Mouse (Mus musculus) urinary bladder, postnatal 14 days (tissue): ENCODE results near the gene Zbtb20.
A peak's percentile ranks its signal among the peaks of the same experiment; 100 is the strongest.

Experiments
- DNase-seq: peaks from one replicate; pipeline ENCODE4 v3.0.0; 2021; ENCODE audit warnings: low spot score

The Zbtb20 gene

GRCm38 (mm10) chr16:43363316-43363715 lies 487.6 kb downstream of the Zbtb20 start:
- no peak for DNase-seq

DNA sequence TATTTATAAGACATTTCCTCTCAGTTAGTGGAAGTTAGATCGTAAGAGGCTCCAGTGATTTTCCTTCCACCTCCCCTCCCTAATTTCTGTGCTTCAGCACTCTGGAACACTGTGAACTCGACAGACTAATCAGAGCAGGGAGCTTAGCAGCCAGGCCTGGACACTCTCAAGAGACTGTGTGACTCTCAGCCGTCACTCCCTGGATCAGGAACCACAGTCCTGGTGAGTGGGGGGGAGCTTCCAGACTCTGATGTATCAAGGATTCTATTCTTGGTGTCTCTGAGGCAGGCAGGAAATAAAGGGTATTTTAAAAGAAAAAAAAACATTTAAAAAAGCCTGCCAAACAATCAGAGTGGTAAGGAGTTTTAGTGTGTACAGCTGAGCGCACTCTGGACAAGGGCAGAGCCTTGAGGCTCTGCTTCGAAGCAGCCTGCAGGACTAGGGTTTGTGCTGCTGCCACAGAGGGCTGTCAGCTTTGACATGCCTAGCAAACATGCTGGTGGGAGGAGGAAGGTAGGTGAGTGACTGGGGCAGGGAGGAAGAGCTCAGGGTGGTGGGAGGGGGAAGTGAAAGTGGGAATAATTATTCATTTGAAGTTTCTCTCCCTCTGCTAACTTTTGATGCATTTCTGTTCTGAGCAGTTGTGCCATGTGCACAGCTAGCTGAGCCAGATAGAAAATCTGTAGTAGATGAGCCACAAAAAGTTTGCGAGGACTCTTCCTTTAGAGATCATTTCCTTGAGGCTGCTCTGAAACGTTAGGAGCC lies 488.3 kb downstream of the Zbtb20 start:
- peak; percentile 56 for DNase-seq

DNA sequence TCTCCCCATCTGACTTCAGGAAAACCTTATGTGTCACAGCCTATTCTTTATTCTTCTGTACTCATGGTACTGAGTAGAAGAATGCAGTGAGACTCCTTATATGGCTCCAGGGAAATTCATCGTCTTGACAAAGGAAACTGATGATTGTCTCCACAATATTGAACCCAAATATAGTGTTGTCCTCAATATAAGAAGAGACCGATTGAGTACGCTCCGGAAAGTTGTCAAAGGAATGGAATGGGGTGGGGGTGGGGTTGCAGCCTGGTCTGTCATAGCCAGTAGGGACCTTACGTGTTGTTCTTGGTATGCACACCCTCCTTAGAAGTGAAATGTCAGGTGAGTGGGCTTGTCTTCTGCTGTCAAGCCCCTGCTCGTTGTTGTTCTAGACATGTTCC lies 488.8 kb downstream of the Zbtb20 start:
- no peak for DNase-seq

DNA sequence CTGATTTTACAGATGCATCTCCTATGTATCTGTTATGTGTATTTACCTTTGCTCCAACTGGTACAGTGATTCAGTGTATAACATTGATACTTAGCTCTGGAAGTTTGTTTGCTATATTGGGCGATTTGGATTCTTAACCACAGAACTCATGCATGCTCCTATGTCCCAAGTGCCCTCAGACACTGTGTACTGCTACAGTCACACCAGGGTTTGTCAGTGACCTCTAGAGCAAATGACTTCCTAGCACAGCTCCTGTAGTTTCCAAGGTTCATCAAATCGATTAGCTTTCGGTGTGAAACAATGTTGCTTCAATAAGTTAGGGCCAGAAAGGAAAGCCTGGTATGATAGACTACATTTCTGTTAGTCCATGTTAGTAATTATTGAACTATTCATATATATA lies 489.6 kb downstream of the Zbtb20 start:
- DNase-seq, result no peak

DNA sequence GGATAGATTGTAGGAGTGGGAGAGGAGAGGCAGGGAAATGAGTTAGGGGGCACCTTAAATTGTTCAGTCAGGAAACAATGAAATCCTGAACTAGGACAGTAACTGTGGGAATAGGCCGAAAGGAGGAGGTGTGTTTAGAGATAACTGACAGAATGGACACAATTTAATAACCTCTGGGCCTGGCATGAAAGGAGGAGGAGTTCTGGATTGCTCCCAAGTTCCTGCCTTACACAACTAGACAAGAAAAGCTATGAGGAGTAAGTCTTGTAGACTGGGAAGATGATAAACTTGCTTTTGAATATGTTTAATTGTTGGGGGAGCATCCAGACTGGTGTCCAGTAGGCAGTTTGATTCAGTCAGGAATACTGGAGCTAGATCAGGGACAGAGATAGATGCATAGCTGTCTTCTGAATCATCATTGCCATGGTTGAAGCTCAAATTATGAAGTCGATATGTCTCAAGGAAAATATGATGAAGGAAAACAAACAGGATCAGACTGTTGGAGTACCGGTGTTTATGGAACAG lies 494.9 kb downstream of the Zbtb20 start:
- DNase-seq, result no peak

GRCm38 (mm10) chr16:43376782-43377181 lies 501.1 kb downstream of the Zbtb20 start:
- no peak for DNase-seq

GRCm38 (mm10) chr16:43379351-43380325 lies 504.0 kb downstream of the Zbtb20 start:
- no peak for DNase-seq

- no peak for DNase-seq
Measured at GRCm38 (mm10) chr16:43381183-43381582, 505.5 kb downstream of the Zbtb20 start.

DNA sequence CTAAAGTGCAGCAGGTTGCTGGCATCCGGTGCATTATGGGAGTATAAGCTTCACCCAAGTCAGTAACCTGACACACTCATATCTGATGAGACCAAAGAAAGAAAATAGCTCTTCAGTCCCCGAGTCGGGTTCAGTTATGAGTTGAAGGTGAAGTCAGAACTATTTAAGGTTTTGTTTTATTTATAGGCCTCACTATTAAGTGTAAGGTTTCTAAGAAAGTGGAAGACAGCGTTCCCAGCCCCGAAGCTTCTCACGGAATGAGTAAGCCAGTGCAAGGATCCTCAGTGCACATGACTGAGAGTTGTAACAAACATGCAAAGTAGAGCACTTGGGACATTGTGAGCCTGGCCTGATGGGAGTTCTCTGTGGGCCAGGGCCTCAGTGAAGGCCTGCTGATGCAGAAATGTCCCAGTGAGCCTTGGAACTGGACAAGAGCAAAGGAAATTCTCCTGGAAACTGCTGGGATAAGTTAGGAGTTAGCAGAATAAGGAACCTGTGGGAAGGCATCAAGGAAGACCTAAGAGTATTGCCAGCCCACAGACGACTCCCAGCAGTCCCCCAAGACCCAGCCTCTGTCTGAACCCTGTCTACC lies 507.6 kb downstream of the Zbtb20 start:
- DNase-seq, result no peak

DNA sequence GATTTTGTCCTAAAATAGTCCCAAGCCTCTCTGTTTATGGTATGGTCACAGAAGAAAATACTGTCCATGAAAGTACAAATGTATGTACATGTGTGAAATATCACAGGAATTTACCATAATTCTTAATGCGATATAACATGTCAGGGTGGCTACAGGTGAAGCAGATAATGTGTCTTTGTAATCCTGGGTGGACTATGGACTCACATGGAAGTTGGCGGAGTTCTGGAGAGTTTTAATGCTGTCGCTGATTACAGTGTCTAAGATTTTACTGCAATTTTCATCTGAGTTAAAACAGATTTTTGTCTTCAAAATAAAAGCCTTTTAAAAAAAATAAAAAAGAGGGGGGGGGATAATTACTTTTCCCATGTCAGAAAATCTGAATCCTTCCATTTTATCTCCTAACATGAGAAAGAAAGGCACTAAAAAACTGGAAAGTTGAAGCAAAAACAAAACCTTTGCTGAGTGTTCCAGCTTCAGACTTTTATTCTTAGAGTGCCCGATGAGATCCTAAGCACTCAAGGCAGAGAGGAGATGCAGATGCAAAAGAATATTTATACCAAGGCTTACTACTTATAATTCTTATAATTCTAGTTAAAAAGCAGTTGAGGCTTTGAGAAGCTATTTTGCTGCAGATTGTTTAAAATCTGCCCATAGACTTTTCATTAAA lies 509.4 kb downstream of the Zbtb20 start:
- DNase-seq, result no peak

- DNase-seq, result no peak
Measured at GRCm38 (mm10) chr16:43385620-43386210, 510.0 kb downstream of the Zbtb20 start.

GRCm38 (mm10) chr16:43386426-43386825 lies 510.7 kb downstream of the Zbtb20 start:
- DNase-seq, result no peak

DNA sequence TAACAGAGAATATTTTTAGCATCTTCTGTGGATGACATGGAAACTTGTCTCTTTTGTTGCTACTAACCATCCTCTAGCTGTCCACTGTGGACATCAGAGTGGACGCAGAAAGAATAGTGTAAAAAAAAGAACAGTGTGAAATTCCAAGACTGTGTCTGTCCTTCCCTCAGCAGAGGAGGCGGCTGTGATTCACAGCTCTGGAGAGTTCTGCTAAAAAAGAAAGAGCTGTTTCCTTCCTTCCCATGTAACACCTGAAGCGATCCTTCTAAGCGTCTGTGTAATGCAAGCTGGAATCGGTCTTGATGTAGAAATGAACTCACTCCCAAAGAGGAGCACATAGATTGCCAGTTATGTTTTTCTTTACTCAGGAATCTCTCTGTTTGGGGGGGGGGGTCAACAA lies 512.7 kb downstream of the Zbtb20 start:
- no peak for DNase-seq

DNA sequence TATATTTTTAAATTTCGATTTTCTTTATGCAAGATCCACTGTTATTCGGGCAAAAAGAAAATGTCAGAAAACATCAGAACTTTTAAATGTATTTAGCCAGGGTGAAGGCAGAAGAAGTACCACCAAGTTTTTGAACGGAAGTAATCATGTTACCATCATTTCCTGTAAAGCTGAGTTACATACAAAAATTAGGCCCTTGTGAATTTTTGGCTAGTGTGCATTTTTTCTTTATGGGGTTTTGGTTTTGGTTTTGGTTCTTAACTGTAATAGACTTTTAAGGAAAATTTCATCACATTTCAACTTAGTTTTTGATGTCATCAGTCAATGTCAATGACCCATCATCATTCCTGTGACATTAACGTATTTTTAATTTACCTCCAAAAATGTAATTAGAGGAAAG lies 514.7 kb downstream of the Zbtb20 start:
- DNase-seq, result no peak

DNA sequence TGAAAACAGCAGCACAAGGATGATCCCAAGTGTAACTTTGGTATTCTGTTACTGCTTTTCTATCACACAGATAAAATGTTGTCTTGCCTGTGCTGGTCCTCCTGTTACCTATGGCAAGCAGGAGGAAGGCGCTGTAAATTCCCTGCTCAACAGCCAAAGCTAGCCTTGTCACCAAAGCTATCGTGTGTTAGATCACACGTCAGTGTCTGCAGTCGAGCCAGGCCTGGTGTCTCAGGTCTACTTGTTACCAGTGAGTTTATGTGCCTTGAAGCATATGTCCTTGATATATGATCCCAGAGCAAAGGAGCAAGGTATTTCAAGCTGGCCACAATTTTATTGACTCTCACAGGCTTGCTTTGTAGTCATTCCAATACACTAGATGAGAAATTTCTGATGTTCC lies 517.7 kb downstream of the Zbtb20 start:
- DNase-seq, result no peak

DNA sequence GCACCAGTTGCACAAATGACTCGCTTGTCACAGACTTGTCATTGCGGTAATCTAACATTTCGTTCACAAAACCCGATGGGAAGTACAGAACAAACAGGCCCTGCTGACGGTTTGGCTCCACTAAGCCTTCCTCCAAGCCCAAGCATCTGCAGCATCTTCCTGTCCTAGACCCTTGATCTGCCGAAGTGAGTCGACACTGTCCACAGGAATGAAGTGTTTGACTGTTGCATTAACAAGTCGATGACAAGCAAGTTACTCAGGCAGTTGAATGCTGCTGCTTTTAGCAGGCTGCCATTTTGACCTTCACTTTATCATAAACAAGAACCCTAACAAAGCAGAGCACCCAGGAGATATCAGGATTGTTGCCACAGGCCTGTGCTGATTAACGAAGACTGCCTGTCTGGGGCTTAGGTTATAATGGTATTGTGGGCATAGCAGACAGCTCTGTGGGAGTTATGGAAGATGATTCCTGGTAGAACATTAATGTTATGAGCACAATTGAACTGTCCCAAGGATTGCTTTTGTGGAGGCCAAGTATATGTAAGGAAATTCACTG lies 518.4 kb downstream of the Zbtb20 start:
- DNase-seq, result no peak

DNA sequence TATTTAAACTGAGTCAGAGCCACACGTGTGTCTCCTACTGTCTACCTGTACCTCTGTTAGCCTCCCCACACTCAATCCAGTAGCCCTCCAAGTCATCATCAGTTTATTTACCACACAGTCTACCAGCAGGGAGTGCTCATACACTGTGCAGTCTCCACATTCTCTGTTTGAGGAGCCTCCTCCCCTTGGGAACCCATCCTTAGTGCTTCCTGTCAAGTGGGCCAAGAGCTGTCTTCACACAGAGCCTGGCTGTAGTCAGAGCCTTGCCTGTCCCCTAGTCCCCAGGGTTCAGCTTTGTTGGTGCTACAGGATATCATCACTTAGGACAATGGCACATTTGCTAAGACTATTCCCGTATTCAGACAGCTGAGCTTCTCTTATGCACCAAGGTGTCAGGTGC lies 519.1 kb downstream of the Zbtb20 start:
- no peak for DNase-seq

GRCm38 (mm10) chr16:43396849-43397628 lies 521.4 kb downstream of the Zbtb20 start:
- DNase-seq, result no peak

DNA sequence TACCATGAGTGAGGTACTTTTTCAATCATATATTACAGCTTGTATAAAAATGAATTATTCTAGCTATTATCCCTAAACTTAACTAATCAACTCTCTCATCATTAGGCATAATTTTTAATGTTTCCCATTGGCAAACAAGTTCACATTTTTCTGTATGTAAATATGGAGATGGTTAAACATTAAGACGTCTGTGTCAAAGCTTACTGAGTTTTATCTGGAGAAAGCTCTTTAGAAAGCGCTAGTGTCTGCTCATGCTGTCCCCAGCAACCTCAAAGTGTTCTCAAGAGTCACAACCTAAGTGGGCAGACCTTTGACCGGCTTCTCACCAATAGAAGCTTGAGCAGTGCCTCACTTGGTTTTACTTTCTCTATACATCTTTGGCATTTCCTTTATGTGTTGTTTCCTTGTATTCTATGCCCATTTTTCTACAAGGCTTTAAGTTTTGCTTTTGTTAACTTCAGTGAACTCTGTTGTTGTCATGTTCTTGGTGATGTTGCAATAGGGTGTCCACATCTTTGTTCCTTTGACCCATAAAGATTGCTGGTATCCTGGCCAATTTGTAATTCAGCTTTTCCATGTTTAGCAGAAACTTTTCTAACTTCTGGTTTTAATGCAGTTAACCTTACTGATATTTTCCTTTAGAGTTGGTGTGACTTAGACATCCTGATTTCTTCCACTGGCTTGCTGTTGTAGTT lies 522.1 kb downstream of the Zbtb20 start:
- DNase-seq, result no peak

- no peak for DNase-seq
Measured at GRCm38 (mm10) chr16:43399428-43399827, 523.7 kb downstream of the Zbtb20 start.
